Mouse (Mus musculus) thymus, adult 2 months (tissue): ENCODE data around the gene Vsig10. TPM values are rescaled to one million over a fixed set of nuclear protein-coding genes. Genes with fewer than 3 reads are reported as not detected.

ENCODE experiments used
- DNase-seq: peaks from one replicate; pipeline ENCODE4 v3.0.0; 2021
- H3K27ac ChIP-seq: fragments of 200-500 bp; 2 replicates; pipeline ENCODE4 v1.5.1; 2012; ENCODE audit warnings: low read length, control low read depth; ENCODE audit not compliant: control insufficient read depth, insufficient read depth
- H3K27me3 ChIP-seq: fragments of 200-500 bp; 2 replicates; pipeline ENCODE4 v1.6.1; 2012; ENCODE audit warnings: mild to moderate bottlenecking, low read length, moderate library complexity, mixed read lengths; ENCODE audit not compliant: control insufficient read depth, insufficient read depth
- H3K36me3 ChIP-seq: fragments of 200-500 bp; 2 replicates; pipeline ENCODE4 v1.6.1; 2012; ENCODE audit warnings: mild to moderate bottlenecking, low read length, moderate library complexity; ENCODE audit not compliant: control insufficient read depth, insufficient read depth
- H3K4me1 ChIP-seq: fragments of 200-500 bp; replicated peaks from 2 replicates; pipeline ENCODE4 v1.6.1; 2012; ENCODE audit warnings: low read length; ENCODE audit not compliant: control insufficient read depth, insufficient read depth
- H3K4me3 ChIP-seq: fragments of 200-500 bp; 2 replicates; pipeline ENCODE4 v1.5.1; 2012; ENCODE audit warnings: mild to moderate bottlenecking, low read length, control low read depth, moderate library complexity; ENCODE audit not compliant: control insufficient read depth, insufficient read depth
- CTCF ChIP-seq: fragments of 200-500 bp; IDR thresholded peaks from 2 replicates; pipeline ENCODE4 v1.5.1; 2012; ENCODE audit warnings: mild to moderate bottlenecking, control low read depth, low read length, moderate library complexity, borderline replicate concordance; ENCODE audit not compliant: control insufficient read depth, poor library complexity, insufficient read depth; ENCODE audit errors: extremely low read depth
- POLR2A ChIP-seq: fragments of 200-500 bp; IDR thresholded peaks from 2 replicates; pipeline ENCODE4 v1.6.1; 2012; ENCODE audit warnings: mild to moderate bottlenecking, low read length, control low read depth, moderate library complexity; ENCODE audit not compliant: control insufficient read depth, poor library complexity, insufficient read depth; ENCODE audit errors: extremely low read depth
- WGBS: fragments of 180-500 bp; shearing (Covaris S2); methylation state at CpG from one replicate; pipeline ENCODE4 v1.1.7; 2018; 5-methylcytosine and 5-hydroxymethylcytosine counted together
- polyA plus RNA-seq: library from polyadenylated mRNA; depleted of rRNA; stranded (reverse); fragments of >200 nt; gene quantifications from 2 replicates; pipeline ENCODE4 v1.2.3, GENCODE M21; 2012

The Vsig10 gene
- polyA plus RNA-seq, 1 experiment, result 11.5 TPM

DNA sequence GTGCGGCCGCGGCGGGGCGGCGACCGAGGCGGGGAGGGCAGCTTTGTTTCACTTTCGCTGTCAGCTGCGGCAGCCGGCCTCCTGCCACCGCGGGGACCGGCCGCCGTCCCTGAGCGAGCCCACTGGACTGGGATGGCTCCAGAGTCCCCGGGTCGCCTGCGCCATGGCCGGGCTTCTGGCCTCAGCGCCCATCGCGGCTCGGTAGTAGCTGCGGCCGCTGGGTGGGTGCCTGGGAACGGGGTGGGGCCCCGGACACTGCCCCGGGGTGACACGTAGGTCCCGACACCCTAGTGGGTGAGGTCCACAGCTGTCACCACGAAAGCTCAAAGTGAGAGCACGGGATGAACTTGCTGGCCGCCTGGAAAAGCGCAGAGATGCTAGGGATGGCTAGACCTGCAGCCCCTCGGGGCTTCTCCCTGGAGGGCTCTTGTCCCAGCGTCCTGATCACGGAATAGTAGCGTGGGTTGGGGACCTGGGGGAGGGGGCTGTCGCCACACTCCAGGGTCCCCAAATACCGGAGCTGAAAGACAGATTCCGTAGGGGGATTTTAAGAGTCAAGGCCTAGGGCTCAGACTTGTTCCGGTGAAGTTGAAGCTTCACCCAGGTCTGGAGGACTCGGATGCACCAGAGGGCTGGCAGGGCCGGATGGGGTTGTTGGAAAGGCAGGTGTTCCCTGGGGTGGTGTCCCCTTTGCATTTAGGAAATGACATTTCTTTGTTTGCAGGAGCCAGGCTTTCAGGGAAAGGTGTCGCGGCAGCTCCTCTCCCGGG, 38.8 kb downstream of the Vsig10 start:
- DNase-seq, result peak; percentile 57
- no peaks in the 10 kb centered on the region for H3K36me3 ChIP-seq
- TF ChIP-seq CTCF (no peak), POLR2A (no peak)
- whole genome bisulfite sequencing, result 3% methylated on average over 45 of the region's 49 CpGs
- H3K27me3 ChIP-seq, result no peaks in the 10 kb centered on the region
- H3K4me3 ChIP-seq, result peak overlapping the region; percentile 99
- H3K4me1 ChIP-seq, result peaks cover 40% of the 10 kb centered on the region
- peak overlapping the region; percentile 62 for H3K27ac ChIP-seq

DNA sequence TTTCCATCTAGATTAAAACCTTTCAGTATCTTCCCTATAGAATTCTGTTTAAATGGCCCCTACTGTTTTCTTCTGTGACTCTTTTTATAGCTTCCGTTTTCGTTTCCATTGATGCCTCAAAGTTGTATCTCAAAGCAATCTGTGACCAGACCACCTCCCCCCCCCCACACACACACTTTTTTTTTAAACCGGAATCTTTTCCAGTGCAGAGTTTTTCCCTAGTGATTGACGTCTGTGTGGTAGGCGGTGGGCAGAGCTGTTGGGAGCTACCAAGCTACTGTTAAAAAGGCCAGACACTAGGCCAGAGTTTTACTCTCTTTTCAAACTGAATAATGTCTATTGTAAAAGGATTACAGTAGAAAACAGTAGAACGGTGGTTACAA, 39.4 kb downstream of the Vsig10 start:
- WGBS, result 39% methylated on average over 6 of the region's 6 CpGs
- peaks cover 45% of the 10 kb centered on the region for H3K4me1 ChIP-seq
- no peak for DNase-seq
- H3K27me3 ChIP-seq, result no peaks in the 10 kb centered on the region
- H3K36me3 ChIP-seq, result no peaks in the 10 kb centered on the region
- peak overlapping the region; percentile 99 for H3K4me3 ChIP-seq
- peak overlapping the region; percentile 62 for H3K27ac ChIP-seq
- no peak for TF ChIP-seq POLR2A
- TF ChIP-seq CTCF, result no peak

DNA sequence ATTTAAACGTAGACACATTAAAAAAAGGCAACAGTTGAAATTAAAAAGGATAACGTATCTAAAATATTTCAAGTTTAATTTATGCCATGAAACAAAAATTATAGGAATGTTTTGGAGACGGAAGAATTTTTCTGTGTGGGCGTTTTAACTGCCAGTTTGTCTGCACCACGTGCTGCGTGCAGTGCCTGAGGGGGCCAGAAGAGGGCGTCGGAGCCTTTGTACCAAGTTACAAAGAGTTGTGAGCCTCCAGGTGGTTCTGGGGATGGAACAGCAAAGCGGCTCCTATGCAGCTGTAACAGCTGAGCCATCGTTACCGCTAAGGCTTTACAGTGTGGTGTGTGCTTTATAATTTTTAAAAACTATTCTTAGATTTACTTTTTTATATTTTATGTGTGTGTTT, 39.8 kb downstream of the Vsig10 start:
- Histone ChIP-seq H3K4me3 (no peak overlapping the region), H3K4me1 (peaks cover 49% of the 10 kb centered on the region), H3K36me3 (no peaks in the 10 kb centered on the region), H3K27ac (peak overlapping the region; percentile 50; the same call in 1 of the 2 replicates), H3K27me3 (no peaks in the 10 kb centered on the region)
- peak; percentile 84 for DNase-seq
- TF ChIP-seq CTCF (peak; percentile 80; the same call in 1 of the 2 replicates), POLR2A (no peak)
- WGBS, result 61% methylated on average over 11 of the region's 11 CpGs

DNA sequence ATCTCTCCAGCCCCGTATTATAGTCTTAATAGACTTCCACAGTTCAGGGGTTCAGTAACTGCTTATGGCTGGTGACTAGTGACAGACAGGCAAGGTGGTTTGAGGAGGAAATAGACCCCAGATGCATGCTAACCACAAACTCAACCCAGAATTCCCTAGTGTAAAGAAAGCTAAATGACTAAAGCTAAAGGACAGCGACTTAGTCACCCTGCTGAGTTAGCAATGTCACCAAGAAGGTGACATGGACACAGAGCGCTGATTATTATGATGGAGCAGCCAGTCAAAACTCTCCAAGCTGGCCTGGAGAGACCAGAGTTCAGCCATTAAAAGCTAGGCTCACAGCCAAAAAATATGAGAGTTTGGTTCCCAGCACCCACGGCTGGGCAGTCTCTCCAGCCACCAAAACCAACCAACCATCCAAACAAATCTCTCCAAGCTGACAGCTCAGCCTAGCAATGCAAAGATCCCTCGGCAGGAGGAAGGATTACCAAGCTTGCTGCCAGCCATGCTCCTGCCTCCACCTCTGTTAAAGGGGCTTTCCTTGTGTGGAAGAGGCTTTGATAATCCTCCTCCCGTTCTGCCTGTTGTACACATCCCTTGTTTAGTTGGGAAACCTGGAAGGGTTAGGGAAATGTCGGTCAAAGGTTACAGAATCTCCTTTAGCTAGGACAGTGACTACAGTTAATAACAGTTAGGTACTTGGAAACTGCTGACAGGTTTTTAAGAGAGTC, 40.8 kb downstream of the Vsig10 start:
- no peak overlapping the region for H3K4me3 ChIP-seq
- DNase-seq, result peak; percentile 23
- peak overlapping the region; percentile 50; the same call in 1 of the 2 replicates for H3K27ac ChIP-seq

DNA sequence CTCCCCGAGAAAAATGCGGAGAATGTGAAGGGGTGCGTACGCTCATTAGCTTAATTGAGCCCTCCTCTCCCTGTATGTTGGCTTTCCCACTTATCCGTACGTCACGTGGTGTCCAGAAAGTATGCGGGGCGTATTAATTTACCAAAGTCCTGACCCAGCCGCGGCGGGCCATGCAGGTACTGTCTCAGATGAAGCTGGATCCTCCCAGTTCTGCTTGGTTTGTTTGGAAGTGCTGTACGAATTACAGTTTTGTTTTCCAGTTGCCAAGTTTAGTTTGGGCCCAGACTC, 41.3 kb downstream of the Vsig10 start:
- Histone ChIP-seq H3K4me1 (peaks cover 44% of the 10 kb centered on the region), H3K27ac (no peak overlapping the region), H3K27me3 (no peaks in the 10 kb centered on the region), H3K36me3 (peaks cover 4% of the 10 kb centered on the region; the same call in 1 of the 2 replicates), H3K4me3 (no peak overlapping the region)
- 93% methylated on average over 13 of the region's 13 CpGs for WGBS
- DNase-seq, result no peak
- TF ChIP-seq CTCF (no peak), POLR2A (no peak)

More for the DNA sequence above, 40.8 kb downstream of the Vsig10 start:
- TF ChIP-seq POLR2A (no peak), CTCF (no peak)
- WGBS, result 32% methylated on average over 7 of the region's 7 CpGs
- Histone ChIP-seq H3K27me3 (no peaks in the 10 kb centered on the region), H3K36me3 (no peaks in the 10 kb centered on the region; the same call in 1 of the 2 replicates), H3K4me1 (peaks cover 44% of the 10 kb centered on the region)

DNA sequence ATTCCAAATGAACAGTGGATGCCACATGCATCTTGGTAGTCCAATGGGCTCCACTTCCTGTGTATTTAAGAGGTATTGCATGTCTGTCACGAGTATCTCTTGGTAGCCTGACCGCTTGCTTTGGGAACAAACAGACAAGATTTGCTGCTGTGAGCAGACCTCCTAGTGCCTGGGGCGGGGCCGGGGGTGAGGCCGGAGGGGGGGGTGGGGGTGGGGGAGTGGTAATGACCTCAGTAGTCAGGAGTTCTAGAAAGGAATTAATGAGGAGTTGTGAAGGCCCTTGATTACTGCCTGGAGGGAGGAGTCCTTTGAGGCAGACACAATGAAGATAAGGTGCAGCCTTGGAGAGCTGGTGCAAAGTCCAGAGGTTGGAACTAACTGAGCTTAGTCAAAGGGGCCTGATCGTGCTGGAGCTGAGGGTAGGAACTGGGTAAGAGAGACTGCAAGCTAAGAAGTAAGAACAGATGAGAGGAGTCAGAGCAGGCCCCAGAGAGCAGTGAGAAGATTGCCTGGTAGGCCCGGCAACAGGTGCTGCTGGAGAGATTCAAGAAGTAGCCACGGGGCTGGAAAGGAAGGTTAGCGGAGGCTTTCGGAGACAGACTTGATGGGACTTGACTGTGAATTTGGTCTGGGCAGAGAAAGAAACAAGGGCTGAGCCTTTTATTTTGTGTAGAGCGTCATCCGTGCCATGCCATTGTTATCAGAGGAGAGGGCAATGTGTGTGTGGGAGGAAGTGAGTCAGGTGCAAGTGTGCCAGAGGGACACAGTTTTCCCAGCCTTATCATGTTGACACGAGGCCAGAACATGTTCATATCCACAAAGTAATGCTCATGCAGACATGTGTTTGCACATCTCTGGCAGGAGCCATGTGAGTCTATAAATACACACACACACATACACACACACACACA, 42.0 kb downstream of the Vsig10 start:
- TF ChIP-seq POLR2A (no peak), CTCF (no peak)
- Histone ChIP-seq H3K27ac (no peak overlapping the region), H3K27me3 (no peaks in the 10 kb centered on the region), H3K4me3 (no peak overlapping the region), H3K36me3 (peaks cover 7% of the 10 kb centered on the region; the same call in 1 of the 2 replicates), H3K4me1 (peaks cover 44% of the 10 kb centered on the region)
- 70% methylated on average over 13 of the region's 13 CpGs for WGBS
- DNase-seq, result no peak
